Mouse (Mus musculus) T-helper 1 cell (primary cell): ENCODE measurements around the gene Adamtsl1.

Experiments used
- in situ Hi-C: fragments of 300-600 bp; cut with MboI, MseI; formaldehyde crosslinking; loops from one replicate; pipeline ENCODE4 v1.15.1; 2025; ENCODE audit warnings: high pct_unique_total_duplicates

The Adamtsl1 gene

GRCm38 (mm10) chr4:85672290-85672689 is 158.3 kb downstream of the Adamtsl1 start:
- in situ Hi-C loops, result no loop called here

- in situ Hi-C loops, result no loop called here
These were observed 163.6 kb downstream of the Adamtsl1 start for GRCm38 (mm10) chr4:85677621-85678020.

- in situ Hi-C loops, result no loop called here
These were observed 172.2 kb downstream of the Adamtsl1 start for GRCm38 (mm10) chr4:85686160-85686559.

- in situ Hi-C loops, result no loop called here
These were observed 181.3 kb downstream of the Adamtsl1 start for GRCm38 (mm10) chr4:85695237-85695636.

GRCm38 (mm10) chr4:85707352-85708057 is 193.5 kb downstream of the Adamtsl1 start:
- in situ Hi-C loops, result no loop called here

- in situ Hi-C loops, result no loop called here
These were observed 195.7 kb downstream of the Adamtsl1 start for GRCm38 (mm10) chr4:85709636-85710035.

GRCm38 (mm10) chr4:85724999-85725398 is 211.0 kb downstream of the Adamtsl1 start:
- in situ Hi-C loops, result no loop called here

GRCm38 (mm10) chr4:85727731-85728130 is 213.8 kb downstream of the Adamtsl1 start:
- in situ Hi-C loops, result no loop called here

GRCm38 (mm10) chr4:85728416-85728815 is 214.4 kb downstream of the Adamtsl1 start:
- in situ Hi-C loops, result no loop called here

GRCm38 (mm10) chr4:85740478-85740877 is 226.5 kb downstream of the Adamtsl1 start:
- in situ Hi-C loops, result no loop called here

- in situ Hi-C loops, result no loop called here
These were observed 227.9 kb downstream of the Adamtsl1 start for GRCm38 (mm10) chr4:85741825-85742391.

- in situ Hi-C loops, result no loop called here
These were observed 229.5 kb downstream of the Adamtsl1 start for GRCm38 (mm10) chr4:85743427-85743826.

GRCm38 (mm10) chr4:85762684-85763083 is 248.7 kb downstream of the Adamtsl1 start:
- in situ Hi-C loops, result no loop called here

- in situ Hi-C loops, result no loop called here
These were observed 249.4 kb downstream of the Adamtsl1 start for GRCm38 (mm10) chr4:85763161-85764014.

- in situ Hi-C loops, result no loop called here
These were observed 250.1 kb downstream of the Adamtsl1 start for GRCm38 (mm10) chr4:85764015-85764450.

GRCm38 (mm10) chr4:85764476-85764875 is 250.5 kb downstream of the Adamtsl1 start:
- in situ Hi-C loops, result no loop called here

GRCm38 (mm10) chr4:85767666-85768065 is 253.7 kb downstream of the Adamtsl1 start:
- in situ Hi-C loops, result no loop called here

GRCm38 (mm10) chr4:85768107-85768506 is 254.1 kb downstream of the Adamtsl1 start:
- in situ Hi-C loops, result no loop called here

- in situ Hi-C loops, result no loop called here
These were observed 268.5 kb downstream of the Adamtsl1 start for GRCm38 (mm10) chr4:85782511-85782910.

- in situ Hi-C loops, result no loop called here
These were observed 269.9 kb downstream of the Adamtsl1 start for GRCm38 (mm10) chr4:85783768-85784379.

GRCm38 (mm10) chr4:85784428-85784827 is 270.5 kb downstream of the Adamtsl1 start:
- in situ Hi-C loops, result no loop called here

- in situ Hi-C loops, result no loop called here
These were observed 276.3 kb downstream of the Adamtsl1 start for GRCm38 (mm10) chr4:85790226-85790625.
